ENCODE assay signal across 16 mouse cellular contexts in the genomic region with DNA sequence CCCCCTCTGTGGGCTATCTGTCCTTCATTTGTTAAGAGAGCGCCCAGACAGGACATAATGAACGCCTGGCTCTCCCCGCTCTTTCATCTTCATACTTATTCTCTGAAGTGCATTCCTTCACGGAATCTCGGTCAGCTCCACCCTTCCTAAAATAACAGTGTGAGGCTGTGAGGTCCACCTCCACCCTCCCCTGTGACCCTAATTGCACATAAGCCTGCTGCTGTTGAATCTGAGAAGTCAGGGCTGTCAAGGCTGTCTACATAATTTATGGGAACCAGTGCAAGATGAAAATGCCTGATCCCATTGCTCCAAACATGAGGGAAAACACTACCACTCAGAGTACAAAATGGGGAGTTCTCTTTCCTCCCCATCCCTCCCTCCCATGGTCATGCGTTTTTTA. TPM values are rescaled to one million over a fixed set of nuclear protein-coding genes. Genes with fewer than 3 reads are reported as not detected.
DNase-seq lines count a peak whose midpoint lies in the region; ATAC-seq and TF ChIP-seq lines count a peak whose summit lies in the region.
"Had no signal": no experiment of that assay in that cellular context is flagged by ENCODE, and none has a peak within 500 bp of the region (broad histone marks: within the 10 kb centered on the region; RNA-seq: fewer than 3 reads in every experiment).

No protein-coding gene starts in this region.

- H3K27me3 ChIP-seq in Patski: no peaks in the 10 kb centered on the region
- H3K27me3 ChIP-seq: midbrain, embryonic 12.5 days had no signal

- ATAC-seq in Patski: peak; percentile 35
- ATAC-seq: forebrain, embryonic 13.5 days; inflammation-experienced regulatory T-cells, adult 6 months had no signal

- in situ Hi-C loops in Patski (cut with MboI; ENCODE audit: low pct_unique_long_range_greater_than_20kb): no loop called here

- POLR2A ChIA-PET in Patski (lab: Charles Lee): no interaction called here

- CTCF ChIA-PET in Patski (lab: Charles Lee): no interaction called here

- TF ChIP-seq CTCF in Patski (IDR thresholded peaks at IDR 0.05): no peak

- DNase-seq in kidney, postnatal 14 days: peak; percentile 11
- no peak for DNase-seq in kidney, postnatal 25 days
- no peak for DNase-seq in Patski (ENCODE audit: low read depth, low spot score)
- peak; percentile 63 for DNase-seq in embryo, embryonic 11 days
- DNase-seq in lung, postnatal 36 days: peak; percentile 32
- no peak for DNase-seq in adrenal gland, postnatal 4 days (ENCODE audit: low spot score in 2 of 2)
- DNase-seq in spleen, postnatal 4 days (ENCODE audit: low spot score in 2 of 2): no peak
- DNase-seq: adrenal gland, postnatal 36 days; cerebellum, adult 9-11 months; liver; right cerebral cortex, postnatal 25 days; thymus, adult 18-20 months had no signal

RNA-seq across cellular contexts. Expression of a gene that starts 19.0 kb away (rescaled TPM):
- polyA plus RNA-seq in Patski (2021): 30.3 TPM
- 10 to 100 TPM; 87.7 to 91.2 TPM for total RNA-seq in adrenal gland, postnatal 4 days (2021)
- polyA plus RNA-seq: G1E had no signal

Comparison
In these comparisons a context has a peak if more than half of its experiments do, and no peak if none do; other contexts are left out.
1. DNase-seq: peak in kidney, postnatal 14 days (single experiment), embryo, embryonic 11 days (single experiment) and lung, postnatal 36 days (single experiment); none in kidney, postnatal 25 days (0 of 2), Patski (single experiment), adrenal gland, postnatal 4 days (0 of 2) and spleen, postnatal 4 days (0 of 2).